Mouse (Mus musculus) small intestine, adult 2 months (tissue): ENCODE data around the gene Wdr59. TPM values are rescaled to one million over a fixed set of nuclear protein-coding genes. Genes with fewer than 3 reads are reported as not detected.
"Not testable (repeated sequence)": the region's sequence is repeated elsewhere in the genome, so short reads cannot be mapped to it uniquely, and the experiment has no call there.

ENCODE experiments used
- H3K27ac ChIP-seq: fragments of 200-500 bp; 2 replicates; pipeline ENCODE4 v1.5.1; 2012; ENCODE audit warnings: low read depth, low read length, control low read depth, inconsistent platforms; ENCODE audit not compliant: insufficient read depth
- H3K27me3 ChIP-seq: fragments of 200-500 bp; 2 replicates; pipeline ENCODE4 v1.6.1; 2012; ENCODE audit warnings: mild to moderate bottlenecking, moderate library complexity, low read length, inconsistent platforms; ENCODE audit not compliant: control insufficient read depth, insufficient read depth
- H3K36me3 ChIP-seq: fragments of 200-500 bp; 2 replicates; pipeline ENCODE4 v1.6.1; 2012; ENCODE audit warnings: mild to moderate bottlenecking, low read length, control low read depth, inconsistent platforms; ENCODE audit not compliant: control insufficient read depth, insufficient read depth
- H3K4me1 ChIP-seq: fragments of 200-500 bp; 2 replicates; pipeline ENCODE4 v1.6.1; 2012; ENCODE audit warnings: low read length, inconsistent platforms, mixed read lengths; ENCODE audit not compliant: control insufficient read depth, insufficient read depth, insufficient read length
- H3K4me3 ChIP-seq: fragments of 200-500 bp; 2 replicates; pipeline ENCODE4 v1.5.1; 2012; ENCODE audit warnings: low read depth, mild to moderate bottlenecking, control low read depth, inconsistent platforms, low read length, moderate library complexity
- CTCF ChIP-seq: fragments of 200-500 bp; IDR thresholded peaks from 2 replicates; pipeline ENCODE4 v1.5.1; 2012; ENCODE audit warnings: low read depth, mild to moderate bottlenecking, control low read depth, inconsistent platforms, low read length, moderate library complexity, mixed read lengths; ENCODE audit not compliant: insufficient replicate concordance, insufficient read length; ENCODE audit errors: extremely low read depth
- POLR2A ChIP-seq: fragments of 200-500 bp; IDR thresholded peaks from 2 replicates; pipeline ENCODE4 v1.6.1; 2012; ENCODE audit warnings: low read depth, mild to moderate bottlenecking, control low read depth, inconsistent platforms, low read length, moderate library complexity
- WGBS: fragments of 180-500 bp; shearing (Covaris S2); methylation state at CpG from one replicate; pipeline ENCODE4 v1.1.7; 2018; 5-methylcytosine and 5-hydroxymethylcytosine counted together
- polyA plus RNA-seq: library from polyadenylated mRNA; depleted of rRNA; stranded (reverse); fragments of >200 nt; gene quantifications from 2 replicates; pipeline ENCODE4 v1.2.3, GENCODE M21; 2012

The Wdr59 gene
- polyA plus RNA-seq, 1 experiment: 2.2 TPM

GRCm38 (mm10) chr8:111512941-111513340, 9.0 kb downstream of the Wdr59 start:
- Histone ChIP-seq H3K27ac (no peak overlapping the region), H3K36me3 (no peaks in the 10 kb centered on the region), H3K4me3 (no peak overlapping the region), H3K27me3 (no peaks in the 10 kb centered on the region), H3K4me1 (no peaks in the 10 kb centered on the region)
- no peak for TF ChIP-seq CTCF
- no peak for TF ChIP-seq POLR2A
- 87% methylated on average over 7 of the region's 7 CpGs for WGBS

- 58% methylated on average over 4 of the region's 4 CpGs for WGBS
- TF ChIP-seq POLR2A (no peak), CTCF (no peak)
Observed at GRCm38 (mm10) chr8:111510401-111510800, 11.5 kb downstream of the Wdr59 start.

GRCm38 (mm10) chr8:111509278-111509677, 12.6 kb downstream of the Wdr59 start:
- Histone ChIP-seq H3K36me3 (no peaks in the 10 kb centered on the region), H3K27me3 (no peaks in the 10 kb centered on the region), H3K27ac (no peak overlapping the region), H3K4me3 (no peak overlapping the region), H3K4me1 (no peaks in the 10 kb centered on the region)
- WGBS: 69% methylated on average over 11 of the region's 11 CpGs
- no peak for TF ChIP-seq POLR2A
- TF ChIP-seq CTCF: no peak

More at GRCm38 (mm10) chr8:111510401-111510800, 11.5 kb downstream of the Wdr59 start:
- Histone ChIP-seq H3K36me3 (no peaks in the 10 kb centered on the region), H3K27me3 (no peaks in the 10 kb centered on the region), H3K4me1 (no peaks in the 10 kb centered on the region), H3K27ac (no peak overlapping the region), H3K4me3 (no peak overlapping the region)

- H3K4me1 ChIP-seq: no peaks in the 10 kb centered on the region
- 46% methylated on average over 2 of the region's 2 CpGs for WGBS
- no peak for TF ChIP-seq POLR2A
- no peak for TF ChIP-seq CTCF
Observed at GRCm38 (mm10) chr8:111508566-111508965, 13.3 kb downstream of the Wdr59 start.

GRCm38 (mm10) chr8:111501724-111502464, 20.0 kb downstream of the Wdr59 start:
- H3K27ac ChIP-seq: no peak overlapping the region
- no peaks in the 10 kb centered on the region for H3K4me1 ChIP-seq
- WGBS: 69% methylated on average over 11 of the region's 11 CpGs
- TF ChIP-seq CTCF (no peak), POLR2A (no peak)
- no peak overlapping the region for H3K4me3 ChIP-seq
- no peaks in the 10 kb centered on the region for H3K27me3 ChIP-seq
- no peaks in the 10 kb centered on the region for H3K36me3 ChIP-seq

More at GRCm38 (mm10) chr8:111508566-111508965, 13.3 kb downstream of the Wdr59 start:
- H3K27me3 ChIP-seq: no peaks in the 10 kb centered on the region
- no peak overlapping the region for H3K27ac ChIP-seq
- H3K4me3 ChIP-seq: no peak overlapping the region
- no peaks in the 10 kb centered on the region for H3K36me3 ChIP-seq

GRCm38 (mm10) chr8:111498249-111498648, 23.6 kb downstream of the Wdr59 start:
- H3K36me3 ChIP-seq, H3K27ac ChIP-seq, H3K4me3 ChIP-seq, H3K27me3 ChIP-seq, H3K4me1 ChIP-seq: not testable (repeated sequence)
- WGBS: 77% methylated on average over 6 of the region's 6 CpGs

GRCm38 (mm10) chr8:111496326-111496725, 25.6 kb downstream of the Wdr59 start:
- Histone ChIP-seq H3K27ac (no peak overlapping the region), H3K36me3 (peaks cover 6% of the 10 kb centered on the region), H3K4me1 (no peaks in the 10 kb centered on the region), H3K4me3 (no peak overlapping the region), H3K27me3 (no peaks in the 10 kb centered on the region)
- TF ChIP-seq POLR2A: no peak
- WGBS: 91% methylated on average over 7 of the region's 7 CpGs

- peaks cover 6% of the 10 kb centered on the region for H3K36me3 ChIP-seq
- H3K27ac ChIP-seq: no peak overlapping the region
- TF ChIP-seq CTCF (no peak), POLR2A (no peak)
- no peaks in the 10 kb centered on the region for H3K27me3 ChIP-seq
- H3K4me1 ChIP-seq: no peaks in the 10 kb centered on the region
- no peak overlapping the region for H3K4me3 ChIP-seq
- 92% methylated on average over 3 of the region's 3 CpGs for WGBS
Observed at GRCm38 (mm10) chr8:111493176-111493575, 28.7 kb downstream of the Wdr59 start.
